Mouse (Mus musculus) liver, postnatal 0 days (tissue): ENCODE results near the gene Gm3402.
"Not testable (repeated sequence)": the region's sequence is repeated elsewhere in the genome, so short reads cannot be mapped to it uniquely, and the experiment has no call there.

Experiments used
- CTCF ChIP-seq: sonication (generic); IDR thresholded peaks from 2 replicates; pipeline ENCODE4 v1.5.1; 2016; ENCODE audit warnings: antibody characterized with exemption, low read depth
- EP300 ChIP-seq: IDR thresholded peaks from 2 replicates; pipeline ENCODE4 v1.6.1; 2016; ENCODE audit warnings: antibody characterized with exemption, low read depth, mild to moderate bottlenecking

- TF ChIP-seq EP300, CTCF: not testable (repeated sequence)
Measured at GRCm38 (mm10) chr5:146537347-146537746, 23.4 kb downstream of the Gm3402 start, which contains the start of gene Gm3409.
